Mouse (Mus musculus): ENCODE data around the gene Ppp1r3d.

DNA sequence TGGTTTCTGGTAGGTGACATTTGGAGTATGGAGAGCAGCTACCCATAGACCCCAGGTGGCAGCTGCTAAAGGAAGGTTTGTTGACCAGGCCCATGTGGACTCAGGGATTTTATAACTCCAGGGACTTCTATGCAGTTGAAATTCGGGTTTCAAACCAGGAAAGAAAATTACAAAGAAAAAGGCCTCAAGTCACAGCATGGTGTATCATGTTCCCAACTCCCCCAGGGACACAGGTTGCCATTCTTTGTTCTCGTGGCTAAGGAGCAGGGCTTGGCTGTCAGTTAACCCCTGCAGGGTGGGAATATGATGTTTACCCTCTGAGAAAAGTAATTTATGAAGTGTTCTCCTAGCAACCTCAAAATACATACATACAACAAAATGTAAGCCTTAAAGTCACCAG lies 36.0 kb upstream of the Ppp1r3d start:
- TF ChIP-seq CTCF (IDR thresholded peaks at IDR 0.05; ENCODE audit: borderline replicate concordance, insufficient read depth, low read depth, low read length) (no peak), POLR2A (IDR thresholded peaks at IDR 0.05; ENCODE audit: borderline replicate concordance, insufficient read depth, low read length) (no peak)
